Mouse (Mus musculus): ENCODE measurements around the gene Pbrm1. TPM values are rescaled to one million over a fixed set of nuclear protein-coding genes. Genes with fewer than 3 reads are reported as not detected.

Pbrm1 gene
- polyA plus RNA-seq (2015; fragmentation: Nextera tagmentation; extraction: Ambion mirVana) = 115 and 120 TPM in 2 replicates

- ATAC-seq (ENCODE audit: low read depth) = peak; percentile 94
- Histone ChIP-seq H3K4me1 (replicated peaks; ENCODE audit: control insufficient read depth, insufficient read depth, low read length) (peaks cover 15% of the 10 kb centered on the region), H3K4me3 (ENCODE audit: low read length) (peak within 1 kb of the TSS; percentile 67), H3K27me3 (ENCODE audit: control insufficient read depth, insufficient read depth, low read depth, low read length) (no peaks in the 10 kb centered on the region), H3K36me3 (ENCODE audit: control insufficient read depth, insufficient read depth, low read length) (peaks cover 25% of the 10 kb centered on the region), H3K4me2 (ENCODE audit: low read depth, low read length) (peak within 1 kb of the TSS; percentile 91), H3K9ac (ENCODE audit: low read length) (peak within 1 kb of the TSS; percentile 95), H3K27ac (ENCODE audit: low read length) (peak within 1 kb of the TSS; percentile 98), H3K9me3 (ENCODE audit: control insufficient read depth, low read length) (no peaks in the 10 kb centered on the region)
- WGBS = under 1% methylated on average over 35 of the region's 53 CpGs
These were observed at the start of gene Pbrm1, which contains the start of gene Gnl3 for GRCm38 (mm10) chr14:31018860-31019291. TSS of gene Pbrm1 (plus strand) at chr14:31019138. TSS of gene Gnl3 (minus strand) at chr14:31019152.

GRCm38 (mm10) chr14:30974204-30974603, 44.7 kb upstream of the Pbrm1 start:
- H3K27me3 ChIP-seq (ENCODE audit: control insufficient read depth, insufficient read depth, low read depth, low read length) = no peaks in the 10 kb centered on the region
- peaks cover 9% of the 10 kb centered on the region for H3K36me3 ChIP-seq (ENCODE audit: control insufficient read depth, insufficient read depth, low read length)
- H3K4me2 ChIP-seq (ENCODE audit: low read depth, low read length) = no peak overlapping the region
- H3K9ac ChIP-seq (ENCODE audit: low read length) = no peak overlapping the region
- ATAC-seq (ENCODE audit: low read depth) = peak; percentile 62; the same call in 1 of the 2 replicates
- WGBS = 72% methylated on average over 6 of the region's 6 CpGs
- no peaks in the 10 kb centered on the region for H3K9me3 ChIP-seq (ENCODE audit: control insufficient read depth, low read length)
- no peak overlapping the region for H3K4me3 ChIP-seq (ENCODE audit: low read length)
- 0 out of 2 replicates have a peak overlapping the region, but pooled peaks have one; percentile 13 for H3K27ac ChIP-seq (ENCODE audit: low read length)
- H3K4me1 ChIP-seq (replicated peaks; ENCODE audit: control insufficient read depth, insufficient read depth, low read length) = no peaks in the 10 kb centered on the region

GRCm38 (mm10) chr14:30976222-30976621, 42.7 kb upstream of the Pbrm1 start:
- Histone ChIP-seq H3K4me1 (replicated peaks; ENCODE audit: control insufficient read depth, insufficient read depth, low read length) (no peaks in the 10 kb centered on the region), H3K36me3 (ENCODE audit: control insufficient read depth, insufficient read depth, low read length) (peaks cover 3% of the 10 kb centered on the region; the same call in 1 of the 2 replicates), H3K27ac (ENCODE audit: low read length) (no peak overlapping the region), H3K27me3 (ENCODE audit: control insufficient read depth, insufficient read depth, low read depth, low read length) (no peaks in the 10 kb centered on the region), H3K9ac (ENCODE audit: low read length) (no peak overlapping the region), H3K4me2 (ENCODE audit: low read depth, low read length) (no peak overlapping the region), H3K9me3 (ENCODE audit: control insufficient read depth, low read length) (no peaks in the 10 kb centered on the region), H3K4me3 (ENCODE audit: low read length) (no peak overlapping the region)
- 63% methylated on average over 3 of the region's 3 CpGs for WGBS
- ATAC-seq (ENCODE audit: low read depth) = no peak

- Histone ChIP-seq H3K27ac (ENCODE audit: low read length) (no peak overlapping the region), H3K9me3 (ENCODE audit: control insufficient read depth, low read length) (no peaks in the 10 kb centered on the region), H3K4me2 (ENCODE audit: low read depth, low read length) (no peak overlapping the region), H3K27me3 (ENCODE audit: control insufficient read depth, insufficient read depth, low read depth, low read length) (no peaks in the 10 kb centered on the region), H3K4me3 (ENCODE audit: low read length) (no peak overlapping the region), H3K4me1 (replicated peaks; ENCODE audit: control insufficient read depth, insufficient read depth, low read length) (peaks cover 6% of the 10 kb centered on the region), H3K36me3 (ENCODE audit: control insufficient read depth, insufficient read depth, low read length) (no peaks in the 10 kb centered on the region), H3K9ac (ENCODE audit: low read length) (no peak overlapping the region)
- ATAC-seq (ENCODE audit: low read depth) = no peak
These were observed 22.5 kb upstream of the Pbrm1 start for GRCm38 (mm10) chr14:30996417-30996816.

GRCm38 (mm10) chr14:31000356-31000755, 18.6 kb upstream of the Pbrm1 start:
- H3K27ac ChIP-seq (ENCODE audit: low read length) = no peak overlapping the region
- WGBS = 49% methylated on average over 10 of the region's 10 CpGs
- ATAC-seq (ENCODE audit: low read depth) = no peak

GRCm38 (mm10) chr14:31000816-31001306, 18.1 kb upstream of the Pbrm1 start:
- WGBS = under 1% methylated on average over 21 of the region's 21 CpGs
- Histone ChIP-seq H3K4me1 (replicated peaks; ENCODE audit: control insufficient read depth, insufficient read depth, low read length) (peaks cover 10% of the 10 kb centered on the region), H3K4me2 (ENCODE audit: low read depth, low read length) (peak overlapping the region; percentile 84), H3K4me3 (ENCODE audit: low read length) (peak overlapping the region; percentile 96), H3K9ac (ENCODE audit: low read length) (peak overlapping the region; percentile 96), H3K27ac (ENCODE audit: low read length) (peak overlapping the region; percentile 25), H3K27me3 (ENCODE audit: control insufficient read depth, insufficient read depth, low read depth, low read length) (no peaks in the 10 kb centered on the region), H3K9me3 (ENCODE audit: control insufficient read depth, low read length) (no peaks in the 10 kb centered on the region), H3K36me3 (ENCODE audit: control insufficient read depth, insufficient read depth, low read length) (no peaks in the 10 kb centered on the region)
- ATAC-seq (ENCODE audit: low read depth) = peak; percentile 17; the same call in 1 of the 2 replicates

More at GRCm38 (mm10) chr14:31000356-31000755, 18.6 kb upstream of the Pbrm1 start:
- Histone ChIP-seq H3K4me1 (replicated peaks; ENCODE audit: control insufficient read depth, insufficient read depth, low read length) (peaks cover 10% of the 10 kb centered on the region), H3K36me3 (ENCODE audit: control insufficient read depth, insufficient read depth, low read length) (no peaks in the 10 kb centered on the region), H3K9ac (ENCODE audit: low read length) (peak overlapping the region; percentile 96), H3K27me3 (ENCODE audit: control insufficient read depth, insufficient read depth, low read depth, low read length) (no peaks in the 10 kb centered on the region), H3K4me3 (ENCODE audit: low read length) (peak overlapping the region; percentile 96), H3K9me3 (ENCODE audit: control insufficient read depth, low read length) (no peaks in the 10 kb centered on the region), H3K4me2 (ENCODE audit: low read depth, low read length) (peak overlapping the region; percentile 84)

- Histone ChIP-seq H3K4me3 (ENCODE audit: low read length) (peak within 1 kb of the TSS; percentile 96), H3K4me1 (replicated peaks; ENCODE audit: control insufficient read depth, insufficient read depth, low read length) (peaks cover 10% of the 10 kb centered on the region), H3K36me3 (ENCODE audit: control insufficient read depth, insufficient read depth, low read length) (no peaks in the 10 kb centered on the region), H3K4me2 (ENCODE audit: low read depth, low read length) (peak within 1 kb of the TSS; percentile 84), H3K27ac (ENCODE audit: low read length) (peak within 1 kb of the TSS; percentile 95), H3K27me3 (ENCODE audit: control insufficient read depth, insufficient read depth, low read depth, low read length) (no peaks in the 10 kb centered on the region), H3K9me3 (ENCODE audit: control insufficient read depth, low read length) (no peaks in the 10 kb centered on the region), H3K9ac (ENCODE audit: low read length) (peak within 1 kb of the TSS; percentile 96)
- WGBS = under 1% methylated on average over 72 of the region's 84 CpGs
- peak; percentile 95 for ATAC-seq (ENCODE audit: low read depth)
These were observed 17.4 kb upstream of the Pbrm1 start, which contains the start of the genes Glt8d1 and Spcs1 for GRCm38 (mm10) chr14:31001307-31002205. TSS of gene Glt8d1 (plus strand) at chr14:31001400. TSS of gene Spcs1 (minus strand) at chr14:31001672.

GRCm38 (mm10) chr14:31004527-31004926, 14.4 kb upstream of the Pbrm1 start:
- H3K9ac ChIP-seq (ENCODE audit: low read length) = no peak overlapping the region
- no peak for ATAC-seq (ENCODE audit: low read depth)
- H3K27ac ChIP-seq (ENCODE audit: low read length) = no peak overlapping the region
- WGBS = 47% methylated on average over 2 of the region's 2 CpGs
- no peaks in the 10 kb centered on the region for H3K27me3 ChIP-seq (ENCODE audit: control insufficient read depth, insufficient read depth, low read depth, low read length)
- peaks cover 5% of the 10 kb centered on the region; the same call in 1 of the 2 replicates for H3K36me3 ChIP-seq (ENCODE audit: control insufficient read depth, insufficient read depth, low read length)
- no peak overlapping the region for H3K4me3 ChIP-seq (ENCODE audit: low read length)
- peaks cover 10% of the 10 kb centered on the region for H3K4me1 ChIP-seq (replicated peaks; ENCODE audit: control insufficient read depth, insufficient read depth, low read length)
- no peaks in the 10 kb centered on the region for H3K9me3 ChIP-seq (ENCODE audit: control insufficient read depth, low read length)
- no peak overlapping the region for H3K4me2 ChIP-seq (ENCODE audit: low read depth, low read length)

GRCm38 (mm10) chr14:31006779-31007178, 12.2 kb upstream of the Pbrm1 start:
- Histone ChIP-seq H3K27ac (ENCODE audit: low read length) (no peak overlapping the region), H3K4me1 (replicated peaks; ENCODE audit: control insufficient read depth, insufficient read depth, low read length) (peaks cover 4% of the 10 kb centered on the region), H3K4me3 (ENCODE audit: low read length) (no peak overlapping the region), H3K36me3 (ENCODE audit: control insufficient read depth, insufficient read depth, low read length) (peaks cover 19% of the 10 kb centered on the region), H3K9me3 (ENCODE audit: control insufficient read depth, low read length) (no peaks in the 10 kb centered on the region), H3K9ac (ENCODE audit: low read length) (no peak overlapping the region), H3K27me3 (ENCODE audit: control insufficient read depth, insufficient read depth, low read depth, low read length) (no peaks in the 10 kb centered on the region), H3K4me2 (ENCODE audit: low read depth, low read length) (no peak overlapping the region)
- WGBS = 66% methylated on average over 5 of the region's 5 CpGs
- no peak for ATAC-seq (ENCODE audit: low read depth)
